Mouse (Mus musculus) kidney, postnatal 10 days (tissue): ENCODE data around the gene Stpg3.

Experiments used
- DNase-seq: peaks from one replicate; pipeline ENCODE4 v3.0.0; 2021; ENCODE audit warnings: mixed read lengths

Gene Stpg3

GRCm38 (mm10) chr2:25203631-25204214, 10.7 kb downstream of the Stpg3 start:
- DNase-seq, result peak; percentile 66

GRCm38 (mm10) chr2:25200631-25201030, 13.8 kb downstream of the Stpg3 start:
- no peak for DNase-seq

DNA sequence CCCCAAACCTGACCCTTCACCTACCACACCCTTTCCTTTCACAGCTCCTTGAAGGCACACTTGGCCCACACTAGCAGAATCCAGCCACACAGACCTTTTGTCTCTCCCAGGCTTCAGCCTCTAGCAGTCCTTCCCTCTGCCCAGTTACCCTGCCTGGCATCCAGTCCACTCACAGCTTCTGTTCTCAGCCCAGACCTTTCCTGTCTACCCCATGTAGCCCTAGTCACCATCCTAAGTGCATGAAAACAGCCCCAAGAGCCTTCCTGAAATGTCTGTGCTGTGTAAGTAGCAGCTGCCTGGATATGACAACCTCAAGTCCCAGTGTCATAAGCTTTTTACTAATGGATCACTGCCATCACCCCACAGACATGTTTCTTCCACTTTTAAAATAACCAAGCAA, 16.5 kb downstream of the Stpg3 start:
- DNase-seq, result no peak

- DNase-seq, result no peak
These were observed 17.2 kb downstream of the Stpg3 start for GRCm38 (mm10) chr2:25197191-25197590.

DNA sequence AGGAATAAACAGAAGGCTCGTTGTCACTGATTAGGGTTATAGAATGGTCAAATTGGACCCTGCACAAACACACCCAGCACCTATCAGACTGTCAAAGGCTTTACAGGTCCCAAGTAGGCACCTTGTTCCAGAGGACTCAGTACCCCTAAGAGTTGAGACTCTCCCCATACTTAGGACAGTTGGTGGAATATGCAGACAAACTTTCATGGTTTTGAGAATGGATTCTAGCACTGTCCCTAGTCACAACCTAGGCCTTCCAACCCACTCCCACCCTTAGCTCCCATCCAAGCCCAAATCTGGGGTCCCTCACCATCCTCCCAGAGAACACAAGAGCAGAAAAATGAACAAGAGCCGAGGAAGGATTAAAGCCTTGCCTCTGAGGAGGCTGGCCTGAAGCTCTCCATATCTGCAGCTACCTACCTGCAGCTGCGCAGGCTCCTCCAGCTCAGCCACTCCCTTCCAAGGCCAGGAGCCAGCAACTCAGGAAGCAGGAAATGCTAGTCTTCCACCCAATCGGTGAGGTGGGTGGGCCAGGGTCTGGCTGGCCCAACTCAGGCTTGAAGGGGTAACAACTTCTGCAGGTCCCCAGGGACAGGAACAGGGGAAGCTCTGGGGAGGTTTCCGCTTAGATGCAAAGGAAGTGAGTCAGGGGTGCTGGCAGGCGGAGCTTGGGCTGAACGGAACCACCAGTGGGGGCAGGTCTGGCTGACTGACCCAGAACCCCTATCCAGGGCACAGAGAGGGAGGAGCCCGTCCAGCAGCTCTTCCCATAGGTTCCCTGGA, 18.1 kb downstream of the Stpg3 start, which contains the start of gene Tor4a:
TSS of gene Tor4a (minus strand) at position 715 of the 783 bp plus-strand sequence.
- DNase-seq, result peak; percentile 88

GRCm38 (mm10) chr2:25195211-25196156, 19.0 kb downstream of the Stpg3 start:
- DNase-seq, result peak; percentile 85

- peak; percentile 36 for DNase-seq
These were observed 19.8 kb downstream of the Stpg3 start for GRCm38 (mm10) chr2:25194486-25195171.

DNA sequence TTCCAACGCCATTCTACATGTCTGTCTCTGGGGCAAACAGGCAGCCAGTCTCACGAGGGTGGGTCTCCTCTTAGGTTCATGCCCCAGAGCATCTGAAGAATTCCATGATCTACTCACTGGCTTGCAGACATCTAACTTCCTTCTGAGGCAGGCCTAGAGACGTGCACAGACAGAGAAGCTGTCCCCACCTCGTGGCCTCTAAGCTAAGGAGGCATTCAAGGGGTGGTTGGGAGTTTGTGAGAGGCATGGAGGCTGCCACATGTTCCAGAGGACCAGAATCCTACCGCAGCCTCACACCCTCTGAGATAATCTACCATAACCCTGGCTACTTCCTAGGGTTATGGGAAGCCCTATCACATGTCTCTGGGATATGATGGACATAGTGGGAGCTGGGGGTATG, 20.4 kb downstream of the Stpg3 start:
- no peak for DNase-seq

GRCm38 (mm10) chr2:25193330-25193770, 21.1 kb downstream of the Stpg3 start:
- DNase-seq, result peak; percentile 90

DNA sequence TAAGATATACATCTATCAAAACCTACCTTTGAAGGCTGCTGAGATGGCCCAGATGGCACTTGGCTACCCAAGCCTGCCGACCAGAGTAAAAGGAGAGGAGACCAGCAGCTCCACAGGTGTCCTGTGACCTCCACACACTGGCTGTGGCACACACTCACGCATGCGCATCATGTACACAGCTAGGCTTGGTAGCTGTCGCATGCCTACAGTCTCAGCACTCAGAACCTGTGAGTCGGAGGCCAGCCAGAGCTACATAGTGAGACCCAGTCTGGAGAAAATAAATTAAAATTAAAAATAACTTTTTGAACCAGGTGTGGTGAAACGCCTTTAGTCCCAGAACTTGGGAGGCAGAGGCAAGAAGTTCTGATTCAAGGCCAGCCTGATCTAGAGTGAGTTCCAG, 26.6 kb downstream of the Stpg3 start:
- DNase-seq, result no peak

- DNase-seq, result no peak
These were observed 27.9 kb downstream of the Stpg3 start for GRCm38 (mm10) chr2:25186575-25186930.

DNA sequence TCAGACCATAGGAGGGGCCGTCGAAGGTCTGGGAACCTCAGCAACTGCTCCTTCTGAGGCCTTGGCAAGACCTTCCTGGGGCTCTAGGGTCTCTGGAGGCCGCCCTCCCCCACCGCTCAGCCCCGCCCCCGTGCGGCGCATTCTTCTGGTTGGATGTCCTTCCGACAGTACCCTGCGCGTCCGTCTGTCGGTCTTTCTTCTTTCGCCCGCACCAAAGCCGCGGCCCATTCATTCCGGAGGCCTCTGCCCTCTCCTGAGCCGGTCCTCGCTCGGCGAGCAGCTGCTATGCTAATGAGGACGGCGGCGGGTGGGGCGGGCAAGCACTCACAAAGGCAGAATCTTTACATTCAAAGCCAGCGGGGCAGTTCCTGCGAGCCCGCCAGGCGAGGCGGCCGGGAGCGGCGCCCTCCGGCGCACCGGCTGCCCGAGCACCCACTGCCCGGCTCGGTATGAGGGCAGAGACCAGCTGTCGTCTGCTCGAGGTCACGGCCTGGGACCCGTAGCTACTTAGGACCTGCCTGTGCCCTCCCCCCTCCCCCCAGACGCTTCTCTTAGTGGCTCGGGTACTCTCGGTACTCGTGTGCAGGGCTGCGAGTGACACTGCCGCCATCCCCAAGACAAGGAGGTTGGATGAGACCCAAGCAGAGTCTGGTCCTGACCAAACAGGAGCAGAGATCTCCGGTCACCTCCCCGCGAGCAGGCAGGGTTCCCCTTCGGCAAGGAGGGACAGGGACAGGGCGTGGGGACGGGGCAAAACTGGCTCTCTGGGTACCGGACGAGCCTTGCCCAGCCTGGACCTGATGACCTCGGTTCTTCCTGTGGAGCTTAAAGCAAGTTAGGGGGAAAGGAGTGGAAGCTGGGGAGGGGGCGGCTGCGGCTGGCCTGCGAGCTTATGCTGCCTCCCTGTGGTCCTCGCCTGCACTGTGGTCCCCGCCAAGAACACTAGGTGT, 28.5 kb downstream of the Stpg3 start:
- peak; percentile 78 for DNase-seq

DNA sequence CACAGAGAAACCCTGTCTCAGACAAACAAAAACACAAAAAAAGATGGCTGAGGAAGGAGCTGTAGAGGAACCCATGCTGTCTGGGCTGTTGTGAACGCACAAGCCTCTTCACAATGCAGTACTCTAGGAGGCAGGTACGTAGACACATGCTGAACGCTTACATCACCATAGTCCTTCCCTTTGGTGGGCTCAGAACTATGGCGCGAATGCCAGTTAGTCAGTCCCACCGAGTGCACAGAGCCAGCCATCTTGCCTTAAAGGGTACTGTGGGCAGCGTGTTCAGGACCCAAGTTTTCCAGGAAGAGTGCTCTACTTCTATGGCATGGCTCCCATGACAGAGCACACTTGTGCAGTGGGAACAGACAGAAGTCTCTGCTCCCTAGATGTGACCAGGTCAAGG, 29.9 kb downstream of the Stpg3 start:
- no peak for DNase-seq

DNA sequence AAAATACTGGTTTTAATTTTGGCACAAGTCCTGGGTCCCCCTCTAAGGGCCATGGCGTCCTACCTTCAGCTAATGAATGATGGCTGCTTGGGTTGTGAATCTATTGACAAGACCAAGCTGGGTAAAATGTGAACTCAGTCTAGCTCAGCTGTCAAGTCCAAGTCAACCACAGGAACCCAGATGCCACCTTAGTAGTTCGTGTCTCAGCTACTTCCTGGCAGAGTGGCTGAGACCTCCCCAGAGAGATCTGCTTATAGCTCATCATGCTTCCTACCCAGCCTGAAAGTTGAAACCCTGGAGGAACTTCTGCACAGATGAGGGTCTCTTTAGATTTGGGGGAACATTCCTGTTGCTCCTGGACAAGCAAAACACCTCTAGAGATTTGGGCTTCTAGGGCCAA, 31.1 kb downstream of the Stpg3 start:
- DNase-seq, result no peak

- no peak for DNase-seq
These were observed 31.8 kb downstream of the Stpg3 start for GRCm38 (mm10) chr2:25182664-25183063.

GRCm38 (mm10) chr2:25181891-25182397, 32.5 kb downstream of the Stpg3 start:
- no peak for DNase-seq

GRCm38 (mm10) chr2:25180973-25181890, 33.2 kb downstream of the Stpg3 start:
- DNase-seq, result peak; percentile 72

DNA sequence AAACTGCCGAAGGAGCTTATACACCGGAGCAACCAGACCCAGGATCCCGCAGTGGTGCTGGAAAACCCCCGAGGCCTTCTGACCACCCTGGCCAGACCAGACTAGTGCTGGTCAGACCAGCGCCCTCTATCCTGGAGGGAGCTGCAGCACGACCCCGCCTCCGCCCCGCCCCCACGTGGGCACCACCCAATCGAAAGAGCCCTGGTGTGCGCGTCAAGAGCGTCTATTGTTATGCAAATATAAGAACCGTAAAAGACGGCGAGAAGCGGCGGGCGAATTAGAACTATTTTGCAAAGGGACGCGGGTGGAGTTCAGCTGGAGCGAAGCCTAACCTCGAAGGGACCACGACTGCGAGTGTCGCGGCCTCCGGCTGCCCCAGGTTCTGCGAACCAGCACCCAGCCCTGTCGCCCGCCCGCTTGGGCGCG, 33.9 kb downstream of the Stpg3 start, which contains the start of gene Nrarp:
TSS of gene Nrarp (plus strand) at position 281 of the 426 bp plus-strand sequence.
- DNase-seq, result peak; percentile 96

- DNase-seq, result no peak
These were observed 34.7 kb downstream of the Stpg3 start for GRCm38 (mm10) chr2:25179566-25180217.
